Mouse (Mus musculus) liver, embryonic 15.5 days (tissue): Measurements from ENCODE around the gene Olfm1. TPM values are rescaled to one million over a fixed set of nuclear protein-coding genes. Genes with fewer than 3 reads are reported as not detected.

Experiments used
- ATAC-seq: fragments of 200-750 bp; cut with Nextera tagmentation; 2 replicates; pipeline ENCODE4 v1.8.0; 2017; ENCODE audit warnings: moderate number of reproducible peaks, mild to moderate bottlenecking, moderate library complexity; ENCODE audit not compliant: insufficient read depth
- H3K27ac ChIP-seq: fragments of 300-500 bp; sonication (generic); replicated peaks from 2 replicates; pipeline ENCODE4 v1.5.1; 2015; ENCODE audit warnings: mild to moderate bottlenecking, inconsistent platforms
- H3K27me3 ChIP-seq: fragments of 300-500 bp; sonication (generic); 2 replicates; pipeline ENCODE4 v1.6.1; 2015; ENCODE audit warnings: mild to moderate bottlenecking, inconsistent platforms
- H3K36me3 ChIP-seq: fragments of 300-500 bp; sonication (generic); replicated peaks from 2 replicates; pipeline ENCODE4 v1.6.1; 2015; ENCODE audit warnings: moderate library complexity, mild to moderate bottlenecking, inconsistent platforms
- H3K4me1 ChIP-seq: fragments of 300-500 bp; sonication (generic); replicated peaks from 2 replicates; pipeline ENCODE4 v1.6.1; 2015; ENCODE audit warnings: inconsistent platforms
- H3K4me2 ChIP-seq: fragments of 300-500 bp; sonication (generic); 2 replicates; pipeline ENCODE4 v1.6.1; 2015; ENCODE audit warnings: moderate library complexity, mild to moderate bottlenecking, inconsistent platforms
- H3K4me3 ChIP-seq: fragments of 300-500 bp; sonication (generic); replicated peaks from 2 replicates; pipeline ENCODE4 v1.5.1; 2015; ENCODE audit warnings: mild to moderate bottlenecking, inconsistent platforms
- H3K9ac ChIP-seq: fragments of 300-500 bp; sonication (generic); 2 replicates; pipeline ENCODE4 v1.6.1; 2015; ENCODE audit warnings: moderate library complexity, mild to moderate bottlenecking, inconsistent platforms
- H3K9me3 ChIP-seq: fragments of 300-500 bp; sonication (generic); replicated peaks from 2 replicates; pipeline ENCODE4 v1.6.1; 2016; ENCODE audit warnings: inconsistent platforms
- WGBS: fragments of 180-500 bp; shearing (Covaris S2); methylation state at CpG from one replicate; pipeline ENCODE4 v1.1.7; 2015; ENCODE audit warnings: mixed read lengths; ENCODE audit not compliant: insufficient replicate concordance; 5-methylcytosine and 5-hydroxymethylcytosine counted together
- polyA plus RNA-seq: library from polyadenylated mRNA; unstranded; fragments of >200 nt; fragmentation: Nextera tagmentation; extraction: Ambion mirVana; gene quantifications from 2 replicates; pipeline ENCODE4 v1.2.1, GENCODE M21; 2015

The Olfm1 gene
- polyA plus RNA-seq, 1 experiment from 2014 or later, result 1.4 TPM

DNA sequence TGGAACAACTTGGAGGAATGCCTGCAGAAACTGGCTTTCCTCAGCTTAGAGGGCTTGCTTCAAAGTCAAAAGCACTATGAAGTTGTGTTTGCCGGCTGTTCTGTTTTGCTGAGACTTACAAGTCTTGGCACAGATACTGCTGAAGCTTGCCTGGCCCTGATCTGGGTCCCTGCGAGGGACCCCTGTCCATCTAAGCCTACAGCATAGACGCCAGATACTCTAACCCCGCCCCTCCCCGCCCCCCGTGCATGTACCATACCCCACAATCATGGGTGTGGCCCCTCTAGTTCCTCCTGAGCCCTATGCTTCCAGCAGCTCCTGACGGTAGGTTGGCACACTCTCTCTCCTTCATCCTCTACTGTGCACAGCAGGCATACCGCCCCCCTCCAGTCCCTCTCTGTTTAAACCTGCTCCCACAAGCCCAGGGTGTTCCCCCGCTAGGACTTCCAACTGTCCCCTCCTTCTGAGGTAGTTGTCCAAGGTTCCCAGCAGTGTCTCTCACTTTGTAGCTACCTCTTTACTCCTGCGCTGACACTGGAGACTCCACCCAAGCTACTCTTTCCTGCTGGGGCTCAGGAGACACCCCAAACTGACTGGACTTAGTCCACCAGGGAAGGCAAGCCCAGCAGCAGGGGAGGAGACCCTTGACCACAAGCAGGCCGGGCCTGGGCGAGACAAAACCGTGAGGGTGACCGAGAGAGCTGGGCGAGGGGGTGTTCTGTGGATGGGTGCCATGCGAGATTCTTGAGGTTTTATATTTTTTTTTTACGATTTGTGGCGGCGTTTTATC, 12.1 kb downstream of the Olfm1 start:
- no peak overlapping the region for H3K27ac ChIP-seq
- no peak; the same call in 1 of the 2 replicates for ATAC-seq

DNA sequence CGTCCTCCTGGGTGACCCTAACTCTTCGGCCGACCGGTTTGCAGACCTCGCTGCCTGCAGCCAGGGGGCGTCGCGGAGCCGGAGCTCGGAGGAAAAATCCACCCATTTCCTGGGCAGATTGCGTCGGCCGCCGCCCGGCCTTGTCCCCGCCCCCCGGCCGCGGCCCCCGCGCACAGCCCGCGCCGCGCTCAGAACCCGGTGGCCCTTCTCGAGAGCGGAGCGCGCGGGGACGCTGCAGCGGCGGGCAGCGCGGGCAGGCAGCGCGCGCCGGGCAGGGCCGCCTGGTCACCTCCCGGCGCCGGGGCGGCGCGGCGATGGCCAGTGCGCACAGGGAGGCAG, 12.6 kb downstream of the Olfm1 start:
- peaks cover 14% of the 10 kb centered on the region for H3K4me1 ChIP-seq
- peak overlapping the region; percentile 70 for H3K4me2 ChIP-seq
- no peaks in the 10 kb centered on the region for H3K36me3 ChIP-seq
- H3K9ac ChIP-seq, result no peak overlapping the region
- under 1% methylated on average over 48 of the region's 49 CpGs for WGBS
- no peak for ATAC-seq
- no peaks in the 10 kb centered on the region for H3K9me3 ChIP-seq
- peaks cover 92% of the 10 kb centered on the region for H3K27me3 ChIP-seq
- H3K27ac ChIP-seq, result no peak overlapping the region
- peak overlapping the region; percentile 51 for H3K4me3 ChIP-seq

More for the DNA sequence above, 12.1 kb downstream of the Olfm1 start:
- H3K36me3 ChIP-seq, result no peaks in the 10 kb centered on the region
- peaks cover 92% of the 10 kb centered on the region for H3K27me3 ChIP-seq
- peaks cover 14% of the 10 kb centered on the region for H3K4me1 ChIP-seq
- peak overlapping the region; percentile 51; the same call in 1 of the 2 replicates for H3K4me3 ChIP-seq
- no peaks in the 10 kb centered on the region for H3K9me3 ChIP-seq
- H3K9ac ChIP-seq, result no peak overlapping the region; the same call in 1 of the 2 replicates
- 6% methylated on average over 19 of the region's 19 CpGs for WGBS
- H3K4me2 ChIP-seq, result peak overlapping the region; percentile 70

DNA sequence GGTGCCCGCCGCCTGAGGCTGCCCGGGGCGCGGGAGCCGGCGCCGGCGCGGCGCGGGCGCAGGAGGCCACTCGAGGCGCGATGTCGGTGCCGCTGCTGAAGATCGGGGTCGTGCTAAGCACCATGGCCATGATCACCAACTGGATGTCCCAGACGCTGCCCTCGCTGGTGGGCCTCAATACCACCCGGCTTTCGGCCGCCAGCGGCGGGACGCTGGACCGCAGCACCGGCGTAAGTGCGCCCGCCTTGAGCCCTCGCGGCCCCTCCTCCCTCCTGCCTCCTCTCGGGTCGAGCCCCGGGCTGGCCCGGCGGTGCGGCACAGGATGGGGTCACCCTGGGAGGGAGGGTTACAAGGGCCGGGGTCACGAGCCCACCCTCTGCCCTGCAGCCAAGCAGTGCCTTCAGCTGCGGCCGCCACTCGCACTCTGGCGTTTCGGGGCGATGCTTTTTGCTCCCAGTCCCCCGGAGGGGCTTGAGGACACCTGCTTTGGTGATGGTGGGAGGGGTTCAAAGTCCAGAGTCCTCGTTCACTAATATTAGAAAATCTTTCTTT, 13.2 kb downstream of the Olfm1 start:
- WGBS, result 2% methylated on average over 33 of the region's 51 CpGs
- Histone ChIP-seq H3K4me2 (peak overlapping the region; percentile 70), H3K4me3 (peak overlapping the region; percentile 51), H3K27ac (no peak overlapping the region), H3K27me3 (peaks cover 92% of the 10 kb centered on the region), H3K9ac (no peak overlapping the region), H3K36me3 (no peaks in the 10 kb centered on the region), H3K9me3 (no peaks in the 10 kb centered on the region), H3K4me1 (peaks cover 14% of the 10 kb centered on the region)
- no peak for ATAC-seq

DNA sequence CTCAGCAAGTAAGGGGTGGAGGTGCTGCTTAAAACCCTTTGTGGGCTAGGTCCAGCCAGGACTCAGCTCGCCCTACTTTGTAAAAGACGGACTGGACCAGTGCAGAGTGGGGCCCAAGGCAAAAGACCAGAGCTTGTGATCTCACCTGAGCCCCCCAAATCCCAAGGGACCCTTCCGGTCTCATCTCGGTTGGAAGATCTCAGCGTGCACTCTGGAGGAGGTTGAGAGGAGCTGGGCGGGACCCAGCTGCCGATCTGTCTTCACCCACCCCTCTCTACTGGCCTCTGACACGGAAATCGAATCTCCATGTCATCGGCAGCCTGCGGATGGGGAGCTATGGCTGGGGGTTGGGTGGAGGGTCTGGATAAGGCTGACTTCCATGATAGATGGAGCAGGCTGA, 13.7 kb downstream of the Olfm1 start:
- H3K27me3 ChIP-seq, result peaks cover 90% of the 10 kb centered on the region
- 15% methylated on average over 11 of the region's 11 CpGs for WGBS
- no peaks in the 10 kb centered on the region for H3K9me3 ChIP-seq
- H3K4me3 ChIP-seq, result peak overlapping the region; percentile 51
- peaks cover 14% of the 10 kb centered on the region for H3K4me1 ChIP-seq
- no peak overlapping the region for H3K9ac ChIP-seq
- peak overlapping the region; percentile 70 for H3K4me2 ChIP-seq
- no peak overlapping the region for H3K27ac ChIP-seq
- no peaks in the 10 kb centered on the region for H3K36me3 ChIP-seq
- no peak for ATAC-seq

DNA sequence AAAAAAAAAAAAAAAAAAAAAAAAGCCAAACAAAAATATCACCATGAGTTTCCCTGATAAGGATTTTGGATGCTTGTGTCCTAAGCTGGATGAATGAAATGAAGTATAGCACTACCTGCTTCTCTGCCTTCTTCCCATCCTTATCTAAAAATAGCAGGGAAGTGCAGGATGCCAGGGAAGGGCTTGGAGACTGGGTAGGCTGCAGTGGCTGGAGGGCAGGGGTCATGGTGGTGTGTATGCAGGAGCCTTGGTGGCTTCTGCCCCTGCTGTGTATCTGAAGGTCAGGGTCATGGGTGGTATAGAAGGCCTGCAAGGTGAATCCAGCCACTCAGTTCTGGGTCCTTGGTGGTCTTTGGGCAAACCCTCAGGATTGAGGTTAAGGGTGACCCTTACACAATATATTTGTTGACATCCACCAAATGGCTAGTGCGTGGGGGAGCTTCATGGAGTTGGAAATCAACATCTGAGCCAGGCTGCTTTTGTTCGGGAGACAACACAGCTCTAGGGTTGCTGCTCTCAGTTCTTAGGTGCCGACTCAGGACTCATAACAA, 14.5 kb downstream of the Olfm1 start:
- H3K4me3 ChIP-seq, result no peak overlapping the region
- ATAC-seq, result no peak
- peaks cover 14% of the 10 kb centered on the region for H3K4me1 ChIP-seq
- no peaks in the 10 kb centered on the region for H3K9me3 ChIP-seq
- peaks cover 88% of the 10 kb centered on the region for H3K27me3 ChIP-seq
- no peak overlapping the region for H3K4me2 ChIP-seq
- no peak overlapping the region for H3K9ac ChIP-seq
- WGBS, result 54% methylated on average over 3 of the region's 3 CpGs
- H3K36me3 ChIP-seq, result no peaks in the 10 kb centered on the region
- no peak overlapping the region for H3K27ac ChIP-seq

DNA sequence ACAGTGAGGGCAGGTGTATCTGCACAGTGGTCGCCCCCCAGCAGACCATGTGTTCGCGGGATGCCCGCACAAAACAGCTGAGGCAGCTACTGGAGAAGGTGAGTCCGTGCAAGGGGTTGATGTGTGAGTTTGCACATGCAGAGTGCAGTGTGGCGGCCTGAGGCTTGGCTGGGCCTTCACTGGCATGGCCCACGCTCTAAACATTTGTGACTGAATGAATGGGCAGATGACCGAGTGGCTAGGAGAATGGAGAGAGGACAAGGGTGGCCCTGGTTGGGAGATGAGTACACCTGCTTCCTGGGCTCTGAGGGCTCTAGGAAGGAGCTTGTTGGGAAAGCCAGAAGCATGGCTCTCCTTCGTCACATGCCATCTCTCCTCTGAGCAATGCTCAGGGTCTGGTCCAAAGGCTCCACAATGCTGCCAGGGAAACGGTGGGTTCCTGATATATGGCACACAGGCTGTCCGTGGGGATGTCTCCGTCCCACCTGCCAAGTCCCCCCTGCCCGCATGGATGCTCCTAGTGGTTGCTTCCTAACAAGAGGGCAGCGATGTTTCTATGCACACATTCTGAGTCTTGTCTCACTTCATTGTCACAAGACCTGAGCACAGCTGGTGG, 15.4 kb downstream of the Olfm1 start:
- Histone ChIP-seq H3K27me3 (peaks cover 82% of the 10 kb centered on the region), H3K27ac (no peak overlapping the region), H3K4me3 (no peak overlapping the region), H3K4me1 (peaks cover 14% of the 10 kb centered on the region), H3K36me3 (no peaks in the 10 kb centered on the region), H3K4me2 (no peak overlapping the region), H3K9ac (no peak overlapping the region), H3K9me3 (no peaks in the 10 kb centered on the region)
- ATAC-seq, result no peak
- WGBS, result 64% methylated on average over 14 of the region's 14 CpGs

DNA sequence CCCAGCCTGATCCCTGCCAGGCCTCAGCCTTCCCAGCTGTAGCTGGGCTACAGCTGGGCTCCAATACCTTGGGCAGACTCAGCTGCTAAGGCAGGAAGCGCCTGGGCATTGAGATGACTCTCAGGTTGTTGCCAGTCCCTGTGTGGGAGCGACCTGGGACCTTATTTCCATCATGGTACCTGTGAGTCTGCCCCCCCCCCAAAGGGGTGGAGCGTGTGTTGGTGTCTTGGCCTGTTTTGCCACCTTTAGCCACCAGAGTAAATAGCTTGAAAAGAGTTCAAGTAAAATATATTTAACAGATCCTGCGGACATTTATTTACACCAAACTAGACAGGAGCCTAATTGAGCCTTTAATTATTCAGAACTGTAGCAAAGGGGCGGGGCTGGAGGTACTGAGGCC, 16.4 kb downstream of the Olfm1 start:
- WGBS, result 64% methylated on average over 5 of the region's 5 CpGs
- Histone ChIP-seq H3K9me3 (no peaks in the 10 kb centered on the region), H3K27ac (no peak overlapping the region), H3K4me1 (peaks cover 14% of the 10 kb centered on the region), H3K36me3 (no peaks in the 10 kb centered on the region), H3K9ac (no peak overlapping the region), H3K4me2 (no peak overlapping the region), H3K4me3 (no peak overlapping the region), H3K27me3 (peaks cover 75% of the 10 kb centered on the region)
- no peak for ATAC-seq

DNA sequence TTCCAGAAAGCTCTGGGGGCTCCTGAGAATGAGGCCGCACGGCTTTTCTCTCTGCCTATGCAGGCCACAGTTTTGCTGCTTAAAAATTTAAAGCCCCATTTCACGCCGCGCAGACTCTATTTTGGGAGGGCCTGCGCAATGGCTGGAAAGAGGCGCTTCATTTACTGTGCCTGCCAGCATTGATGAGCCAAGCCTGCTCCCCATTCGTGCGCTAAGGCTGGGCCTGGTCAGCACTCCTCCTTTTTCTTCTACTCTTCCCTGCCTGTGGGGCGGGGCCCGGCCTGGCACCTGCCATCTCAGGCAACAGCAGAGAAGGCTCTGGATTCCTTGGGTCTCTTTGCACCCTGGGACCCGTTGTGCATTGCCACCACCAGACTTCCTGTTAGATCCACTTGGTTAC, 16.9 kb downstream of the Olfm1 start:
- H3K27ac ChIP-seq, result no peak overlapping the region
- H3K9ac ChIP-seq, result no peak overlapping the region
- H3K4me2 ChIP-seq, result no peak overlapping the region
- H3K4me3 ChIP-seq, result no peak overlapping the region
- no peaks in the 10 kb centered on the region for H3K9me3 ChIP-seq
- ATAC-seq, result no peak
- WGBS, result 71% methylated on average over 12 of the region's 12 CpGs
- peaks cover 14% of the 10 kb centered on the region for H3K4me1 ChIP-seq
- H3K27me3 ChIP-seq, result peaks cover 70% of the 10 kb centered on the region
- no peaks in the 10 kb centered on the region for H3K36me3 ChIP-seq

DNA sequence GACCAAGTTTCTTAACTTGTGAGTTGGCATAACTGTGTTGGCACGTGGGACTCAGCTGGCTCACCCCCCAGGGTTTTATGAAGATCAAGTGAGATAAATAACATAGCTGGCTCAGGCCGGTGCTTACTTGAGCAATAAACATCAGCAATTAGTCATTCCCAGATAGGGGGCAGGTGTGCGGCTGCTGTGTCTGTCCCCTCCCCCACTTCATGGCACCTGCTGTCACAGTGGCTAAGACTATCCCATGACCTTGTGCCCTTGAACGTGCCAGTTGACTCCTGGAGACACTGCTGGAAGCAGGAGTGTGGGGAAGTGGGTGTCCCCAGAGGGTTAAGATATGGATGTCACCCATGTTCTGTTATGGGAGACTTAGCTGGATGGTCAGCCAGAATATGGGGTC, 17.5 kb downstream of the Olfm1 start:
- Histone ChIP-seq H3K9ac (no peak overlapping the region), H3K36me3 (no peaks in the 10 kb centered on the region), H3K27me3 (peaks cover 64% of the 10 kb centered on the region), H3K27ac (no peak overlapping the region), H3K4me3 (no peak overlapping the region), H3K4me1 (peaks cover 8% of the 10 kb centered on the region; the same call in 1 of the 2 replicates), H3K4me2 (no peak overlapping the region), H3K9me3 (no peaks in the 10 kb centered on the region)
- WGBS, result 54% methylated on average over 4 of the region's 4 CpGs
- no peak for ATAC-seq

DNA sequence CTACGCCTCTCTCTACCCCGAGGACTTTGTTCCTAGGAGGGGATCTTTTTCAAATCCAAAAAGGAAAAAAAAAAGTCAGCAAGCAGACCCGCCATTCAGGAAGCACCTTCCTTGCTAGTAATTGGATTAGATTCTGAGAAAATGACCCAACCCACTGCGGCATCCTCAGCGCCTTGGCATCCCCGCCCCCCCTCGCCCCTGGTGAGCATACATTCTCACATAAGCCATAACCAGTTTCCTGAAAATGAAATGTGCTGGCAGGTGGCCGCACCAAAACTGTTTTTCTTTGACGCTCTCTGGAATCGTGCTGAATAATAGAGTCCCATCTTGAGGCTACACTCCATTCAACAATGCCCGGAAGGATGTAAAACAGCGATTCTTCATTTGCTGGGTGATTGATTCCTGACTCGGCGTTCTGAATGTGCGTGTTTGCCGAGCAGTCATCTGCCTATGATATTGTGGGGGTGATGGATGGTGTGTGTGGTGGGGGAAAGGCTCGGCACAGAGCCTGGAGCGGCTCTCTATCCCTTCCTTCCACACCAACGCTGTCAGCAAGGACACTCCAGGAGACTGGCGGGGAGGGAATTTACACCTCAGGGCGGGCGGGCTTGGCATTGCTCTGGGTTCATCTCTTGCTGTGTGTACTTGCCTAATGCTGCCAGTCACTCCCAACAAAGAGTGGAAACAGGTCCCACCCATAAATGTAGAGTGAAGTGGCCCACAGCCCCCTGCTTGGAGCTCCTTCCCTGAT, 18.9 kb downstream of the Olfm1 start:
- Histone ChIP-seq H3K9ac (no peak overlapping the region), H3K4me3 (no peak overlapping the region), H3K27me3 (peaks cover 50% of the 10 kb centered on the region), H3K4me2 (no peak overlapping the region), H3K27ac (no peak overlapping the region), H3K9me3 (no peaks in the 10 kb centered on the region), H3K4me1 (no peaks in the 10 kb centered on the region), H3K36me3 (no peaks in the 10 kb centered on the region)
- ATAC-seq, result no peak
- WGBS, result 57% methylated on average over 22 of the region's 22 CpGs

DNA sequence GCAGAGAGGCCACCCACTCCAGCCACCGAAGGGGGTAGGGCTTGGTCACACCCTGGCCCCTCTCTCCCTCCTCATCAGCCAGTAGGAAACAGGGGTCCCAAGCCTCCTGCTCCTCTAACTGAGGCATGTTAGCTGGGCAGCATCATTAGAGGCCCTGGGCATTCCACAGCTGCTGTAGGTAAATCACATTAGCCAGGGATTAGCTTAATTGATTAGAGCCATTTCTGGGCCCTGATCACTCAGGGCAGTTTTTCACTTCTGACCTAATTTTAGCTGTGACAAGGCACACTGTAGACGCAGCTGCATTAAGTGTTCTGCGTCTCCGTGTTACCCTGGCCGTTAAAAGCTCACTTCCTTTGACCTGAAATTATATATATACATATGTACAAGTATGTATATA, 20.1 kb downstream of the Olfm1 start:
- Histone ChIP-seq H3K4me2 (no peak overlapping the region), H3K27ac (no peak overlapping the region), H3K9me3 (no peaks in the 10 kb centered on the region), H3K9ac (no peak overlapping the region), H3K4me3 (no peak overlapping the region), H3K36me3 (no peaks in the 10 kb centered on the region), H3K4me1 (no peaks in the 10 kb centered on the region), H3K27me3 (peaks cover 38% of the 10 kb centered on the region)
- no peak for ATAC-seq
- 56% methylated on average over 5 of the region's 5 CpGs for WGBS
